In genomic region chr11:69795168-69795982, GRCm38 (mm10) we compare ENCODE assay signal across 8 mouse cellular contexts. TPM values are rescaled to one million over a fixed set of nuclear protein-coding genes. Genes with fewer than 3 reads are reported as not detected.
DNase-seq lines count a peak whose midpoint lies in the region; ATAC-seq lines count a peak whose summit lies in the region.

Chrnb1 (minus strand) TSS chr11:69795943.

- ATAC-seq in megakaryocyte progenitor cell, adult 5-6 weeks (replicated peaks; ENCODE audit: poor library complexity), result peak; percentile 97

- DNase-seq in adrenal gland, adult (ENCODE audit: inconsistent age in 2 of 2, low spot score in 1 of 2), result peak; percentile 96 to 97
- DNase-seq in embryo, embryonic 10 days (ENCODE audit: low spot score), result peak; percentile 97
- DNase-seq in gastrocnemius, postnatal 10 days, result peak; percentile 88
- DNase-seq in induced T-regulatory cell, adult 2 months (ENCODE audit: low read depth), result peak; percentile 96
- peak; percentile 86 to 92 for DNase-seq in left cerebral cortex, adult 9 months (ENCODE audit: low spot score in 2 of 2)
- DNase-seq in right cerebral cortex, postnatal 36 days (ENCODE audit: low spot score in 2 of 2), result peak; percentile 87 to 92
- DNase-seq in yolk sac, embryonic 10.5 days (ENCODE audit: low spot score), result peak; percentile 93

RNA-seq across cellular contexts. Expression of gene Chrnb1, which starts in this region (rescaled TPM):
- 100 to 1,000 TPM; 105 to 124 TPM for total RNA-seq in gastrocnemius, postnatal 10 days (2021)
- 0.24 and 1.6 TPM in 2 replicates for total RNA-seq in megakaryocyte progenitor cell, adult 5-6 weeks (2015)
- 0.04 and 0.44 TPM in 2 replicates for total RNA-seq in megakaryocyte progenitor cell, adult 5-6 weeks (2017)

Comparison
In these comparisons a context has a peak if more than half of its experiments do, and no peak if none do; other contexts are left out.
1. Peak in every context shown above with its lines: DNase-seq and ATAC-seq.
2. RNA of gene Chrnb1 (total RNA-seq): 105 to 124 TPM in gastrocnemius, postnatal 10 days; 0.04 to 1.6 TPM in megakaryocyte progenitor cell, adult 5-6 weeks; every median in the first group is over 10 times any median in the second.